Mouse (Mus musculus) heart, postnatal 0 days (tissue): Measurements from ENCODE around the gene Hist1h3c.

Source experiments
- CTCF ChIP-seq: IDR thresholded peaks from 2 replicates; pipeline ENCODE4 v1.5.1; 2016; ENCODE audit warnings: antibody characterized with exemption, control low read depth, low read depth
- EP300 ChIP-seq: IDR thresholded peaks from 2 replicates; pipeline ENCODE4 v1.6.1; 2016; ENCODE audit warnings: antibody characterized with exemption, low read depth

DNA sequence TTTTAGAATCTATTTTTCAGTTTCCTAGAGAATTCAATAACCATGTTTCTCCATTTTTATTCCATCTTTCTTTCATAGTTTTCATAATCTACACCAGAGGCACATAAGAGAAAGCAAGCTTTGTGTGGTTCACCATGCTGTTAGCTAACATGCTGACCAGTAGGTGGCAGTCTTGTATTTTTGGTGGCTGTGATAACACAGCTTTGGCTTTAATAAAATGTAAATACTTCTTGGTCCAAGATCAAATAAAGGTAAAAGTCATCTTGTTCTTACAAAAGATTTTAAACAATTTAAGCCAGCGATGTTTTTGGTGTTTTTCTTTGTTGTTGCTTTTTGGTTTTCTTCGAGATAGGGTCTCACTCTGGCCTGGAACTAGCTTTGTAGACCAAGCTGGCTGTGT lies 47.1 kb upstream of the Hist1h3c start:
- TF ChIP-seq CTCF (peak; percentile 88), EP300 (no peak)
